Mouse (Mus musculus) intestine, postnatal 0 days (tissue): ENCODE results near the gene Pde4b. TPM values are rescaled to one million over a fixed set of nuclear protein-coding genes. Genes with fewer than 3 reads are reported as not detected.

ENCODE experiments used
- ATAC-seq: fragments of 200-750 bp; cut with Nextera tagmentation; 2 replicates; pipeline ENCODE4 v1.8.0; 2017; ENCODE audit warnings: mild to moderate bottlenecking, moderate TSS enrichment, moderate library complexity
- H3K27ac ChIP-seq: fragments of 300-500 bp; sonication (generic); 2 replicates; pipeline ENCODE4 v1.5.1; 2014; ENCODE audit warnings: mild to moderate bottlenecking, low read depth, low read length, moderate library complexity
- H3K27me3 ChIP-seq: fragments of 300-500 bp; sonication (generic); replicated peaks from 2 replicates; pipeline ENCODE4 v1.6.1; 2014; ENCODE audit warnings: low read length, mixed read lengths; ENCODE audit not compliant: control insufficient read depth, insufficient read depth
- H3K36me3 ChIP-seq: fragments of 300-500 bp; sonication (generic); 2 replicates; pipeline ENCODE4 v1.6.1; 2014; ENCODE audit warnings: mild to moderate bottlenecking, moderate library complexity; ENCODE audit not compliant: control insufficient read depth, insufficient read depth
- H3K4me1 ChIP-seq: fragments of 300-500 bp; sonication (generic); replicated peaks from 2 replicates; pipeline ENCODE4 v1.6.1; 2014; ENCODE audit warnings: antibody characterized with exemption, low read length, mixed read lengths; ENCODE audit not compliant: control insufficient read depth, insufficient read depth
- H3K4me2 ChIP-seq: fragments of 300-500 bp; sonication (generic); replicated peaks from 2 replicates; pipeline ENCODE4 v1.6.1; 2014; ENCODE audit warnings: low read depth, mild to moderate bottlenecking, moderate library complexity
- H3K4me3 ChIP-seq: fragments of 300-500 bp; sonication (generic); 2 replicates; pipeline ENCODE4 v1.5.1; 2014; ENCODE audit warnings: low read depth, low read length
- H3K9ac ChIP-seq: fragments of 300-500 bp; sonication (generic); 2 replicates; pipeline ENCODE4 v1.6.1; 2014; ENCODE audit warnings: mild to moderate bottlenecking, low read depth, low read length
- H3K9me3 ChIP-seq: fragments of 300-500 bp; sonication (generic); 2 replicates; pipeline ENCODE4 v1.6.1; 2016; ENCODE audit warnings: mixed run types; ENCODE audit not compliant: control insufficient read depth
- CTCF ChIP-seq: sonication (generic); IDR thresholded peaks from 2 replicates; pipeline ENCODE4 v1.5.1; 2016; ENCODE audit warnings: low read depth, mild to moderate bottlenecking, control low read depth, antibody characterized with exemption, moderate library complexity
- WGBS: fragments of 180-500 bp; shearing (Covaris S2); extraction: QIAGEN DNeasy Blood & Tissue Kit; methylation state at CpG from one replicate; pipeline ENCODE4 v1.1.7; 2014; 5-methylcytosine and 5-hydroxymethylcytosine counted together
- polyA plus RNA-seq: library from polyadenylated mRNA; unstranded; fragments of >200 nt; fragmentation: Nextera tagmentation; extraction: Ambion mirVana; gene quantifications from 2 replicates; pipeline ENCODE4 v1.2.1, GENCODE M21; 2015

Gene Pde4b
- polyA plus RNA-seq, 1 experiment from 2014 or later, result 6.9 TPM

DNA sequence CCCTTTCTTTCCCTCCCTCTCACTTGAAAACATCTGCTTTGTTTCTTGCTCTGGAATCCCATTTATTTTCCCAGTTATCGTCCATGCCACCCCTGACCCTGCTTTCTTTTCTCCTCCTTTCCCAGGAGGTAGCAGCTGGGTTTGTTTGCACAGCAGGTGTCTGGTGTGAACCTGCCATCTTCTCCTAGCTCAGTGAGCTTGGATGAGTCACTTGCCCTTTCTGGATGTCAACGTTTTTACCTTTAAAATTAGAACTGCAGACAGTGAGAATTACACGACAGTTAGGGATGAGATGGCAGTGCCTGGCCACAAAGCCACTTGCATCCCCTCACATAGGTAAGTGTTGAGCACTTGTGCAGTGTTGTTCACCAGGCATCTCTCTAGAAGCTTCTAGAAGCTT is 84.3 kb downstream of the Pde4b start:
- TF ChIP-seq CTCF, result no peak
- no peaks in the 10 kb centered on the region for H3K4me1 ChIP-seq
- H3K36me3 ChIP-seq, result no peaks in the 10 kb centered on the region
- no peak for ATAC-seq
- WGBS, result 37% methylated on average over 3 of the region's 3 CpGs
- no peaks in the 10 kb centered on the region for H3K27me3 ChIP-seq
- H3K27ac ChIP-seq, result no peak overlapping the region
- no peak overlapping the region for H3K9ac ChIP-seq
- no peaks in the 10 kb centered on the region for H3K9me3 ChIP-seq
- no peak overlapping the region for H3K4me3 ChIP-seq
- no peak overlapping the region for H3K4me2 ChIP-seq

DNA sequence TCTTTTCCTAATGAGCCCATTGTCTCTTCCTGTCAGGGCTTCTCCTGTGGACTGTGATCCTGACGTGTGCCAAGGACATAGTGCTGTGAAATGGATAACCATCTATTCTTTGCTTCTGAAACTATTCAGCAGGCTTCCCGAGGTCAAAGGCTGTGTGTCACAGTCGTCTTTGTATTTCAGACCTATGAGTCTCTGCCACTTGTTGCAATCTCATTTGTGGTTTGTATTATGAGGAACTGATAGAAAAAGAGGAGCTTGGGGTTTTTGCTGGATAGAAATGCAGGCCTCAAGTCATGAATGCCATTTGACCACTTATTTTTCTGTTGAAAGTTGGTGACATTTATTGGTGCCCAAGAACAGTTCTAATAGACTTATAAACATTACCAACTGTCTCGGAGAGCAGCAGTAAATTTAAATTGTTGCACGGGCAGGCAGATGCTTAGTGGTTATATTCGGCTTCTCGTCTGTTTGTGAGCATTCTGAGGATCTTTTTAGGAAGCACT is 85.4 kb downstream of the Pde4b start:
- no peak for TF ChIP-seq CTCF
- Histone ChIP-seq H3K27ac (no peak overlapping the region), H3K9ac (no peak overlapping the region), H3K4me2 (no peak overlapping the region), H3K27me3 (no peaks in the 10 kb centered on the region), H3K4me3 (no peak overlapping the region), H3K9me3 (no peaks in the 10 kb centered on the region), H3K36me3 (no peaks in the 10 kb centered on the region), H3K4me1 (no peaks in the 10 kb centered on the region)
- WGBS, result 61% methylated on average over 7 of the region's 7 CpGs
- ATAC-seq, result no peak

- H3K27ac ChIP-seq, result no peak overlapping the region
- no peak overlapping the region for H3K4me2 ChIP-seq
- H3K4me1 ChIP-seq, result no peaks in the 10 kb centered on the region
- 69% methylated on average over 2 of the region's 2 CpGs for WGBS
- H3K9me3 ChIP-seq, result no peaks in the 10 kb centered on the region
- H3K27me3 ChIP-seq, result no peaks in the 10 kb centered on the region
- no peak overlapping the region for H3K9ac ChIP-seq
- no peak for ATAC-seq
- no peaks in the 10 kb centered on the region for H3K36me3 ChIP-seq
- H3K4me3 ChIP-seq, result no peak overlapping the region
- TF ChIP-seq CTCF, result no peak
Measured at GRCm38 (mm10) chr4:102175985-102176384, 88.6 kb downstream of the Pde4b start.

GRCm38 (mm10) chr4:102177258-102177657 is 89.9 kb downstream of the Pde4b start:
- TF ChIP-seq CTCF, result no peak
- ATAC-seq, result no peak
- 75% methylated on average over 5 of the region's 5 CpGs for WGBS

DNA sequence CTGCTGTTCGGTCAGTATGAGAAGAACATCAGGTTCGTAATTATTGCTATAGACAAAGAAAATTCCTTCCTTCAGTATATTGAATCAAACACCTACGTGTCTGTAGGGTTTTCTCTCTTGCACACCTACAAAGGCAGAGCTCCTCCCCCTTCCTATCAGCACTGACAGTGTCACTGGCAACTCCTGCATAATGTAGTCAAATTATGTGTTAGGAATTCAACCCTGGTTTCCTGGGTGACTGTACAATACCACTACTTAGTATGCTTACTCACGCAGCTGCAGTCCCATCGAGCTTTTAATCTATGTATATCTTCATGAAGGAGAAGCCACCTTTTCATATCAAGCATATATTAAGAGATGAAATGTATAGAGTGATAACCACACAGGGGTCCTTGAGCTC is 99.5 kb downstream of the Pde4b start:
- no peak overlapping the region for H3K27ac ChIP-seq
- no peak for TF ChIP-seq CTCF
- no peak overlapping the region for H3K9ac ChIP-seq
- H3K36me3 ChIP-seq, result no peaks in the 10 kb centered on the region
- H3K9me3 ChIP-seq, result no peaks in the 10 kb centered on the region
- H3K27me3 ChIP-seq, result no peaks in the 10 kb centered on the region
- no peak overlapping the region for H3K4me3 ChIP-seq
- 79% methylated on average over 5 of the region's 5 CpGs for WGBS
- H3K4me2 ChIP-seq, result no peak overlapping the region
- ATAC-seq, result no peak
- no peaks in the 10 kb centered on the region for H3K4me1 ChIP-seq

More at GRCm38 (mm10) chr4:102177258-102177657, 89.9 kb downstream of the Pde4b start:
- H3K36me3 ChIP-seq, result no peaks in the 10 kb centered on the region
- no peak overlapping the region for H3K4me3 ChIP-seq
- H3K27ac ChIP-seq, result no peak overlapping the region
- no peaks in the 10 kb centered on the region for H3K27me3 ChIP-seq
- no peak overlapping the region for H3K4me2 ChIP-seq
- H3K9me3 ChIP-seq, result no peaks in the 10 kb centered on the region
- no peak overlapping the region for H3K9ac ChIP-seq
- no peaks in the 10 kb centered on the region for H3K4me1 ChIP-seq

GRCm38 (mm10) chr4:102197707-102198106 is 110.4 kb downstream of the Pde4b start:
- H3K4me1 ChIP-seq, result no peaks in the 10 kb centered on the region
- no peak overlapping the region for H3K4me2 ChIP-seq
- H3K9me3 ChIP-seq, result no peaks in the 10 kb centered on the region
- ATAC-seq, result no peak
- TF ChIP-seq CTCF, result no peak
- no peak overlapping the region for H3K4me3 ChIP-seq
- no peak overlapping the region for H3K27ac ChIP-seq
- no peaks in the 10 kb centered on the region for H3K36me3 ChIP-seq
- H3K27me3 ChIP-seq, result no peaks in the 10 kb centered on the region
- WGBS, result 73% methylated on average over 5 of the region's 5 CpGs
- H3K9ac ChIP-seq, result no peak overlapping the region

DNA sequence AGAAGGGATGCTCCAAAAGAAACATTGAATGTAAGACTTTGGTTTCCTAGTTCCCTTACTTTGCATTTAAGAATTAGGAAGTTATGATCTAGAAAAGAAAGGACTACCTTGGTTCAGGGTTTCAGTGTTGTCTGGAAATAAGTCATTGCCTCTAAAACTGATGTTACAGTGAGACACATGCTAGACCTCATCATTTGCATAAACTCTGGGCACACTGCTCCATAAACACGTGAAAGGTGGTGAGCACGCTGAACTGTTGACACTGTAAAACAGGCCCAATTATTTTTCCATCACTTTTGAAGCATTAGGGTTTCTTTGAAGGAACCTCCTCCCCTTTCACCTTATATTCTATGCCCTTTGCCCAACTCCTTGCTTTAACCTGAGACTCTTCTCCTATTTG is 122.4 kb downstream of the Pde4b start:
- H3K9ac ChIP-seq, result no peak overlapping the region
- no peak overlapping the region for H3K4me3 ChIP-seq
- WGBS, result 87% methylated on average over 2 of the region's 2 CpGs
- no peaks in the 10 kb centered on the region for H3K4me1 ChIP-seq
- no peak overlapping the region for H3K27ac ChIP-seq
- H3K9me3 ChIP-seq, result no peaks in the 10 kb centered on the region
- H3K36me3 ChIP-seq, result no peaks in the 10 kb centered on the region
- H3K4me2 ChIP-seq, result no peak overlapping the region
- ATAC-seq, result no peak
- no peak for TF ChIP-seq CTCF
- no peaks in the 10 kb centered on the region for H3K27me3 ChIP-seq
